In the genomic region with DNA sequence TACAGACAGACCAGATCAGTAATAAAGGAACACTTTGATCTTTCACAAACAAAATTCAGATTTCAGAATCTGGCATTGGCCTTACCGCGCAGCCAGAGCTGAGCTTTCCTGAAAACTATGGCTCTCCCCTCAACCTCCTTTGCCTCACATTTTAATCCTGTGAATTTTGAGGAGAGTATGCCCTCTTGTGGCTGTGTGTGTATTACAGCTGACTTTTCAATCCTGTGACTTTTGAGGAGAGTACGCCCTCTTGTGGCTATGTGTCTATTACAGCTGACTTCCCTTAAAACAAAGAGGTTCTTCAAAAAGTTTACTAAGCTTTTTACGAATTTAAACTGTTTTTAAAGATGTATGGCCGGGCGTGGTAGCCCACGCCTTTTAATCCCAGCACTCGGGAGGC, we compare ENCODE assay signal across 9 mouse cellular contexts. TPM values are rescaled to one million over a fixed set of nuclear protein-coding genes. Genes with fewer than 3 reads are reported as not detected.
A peak's percentile ranks its signal among the peaks of the same experiment; 100 is the strongest.
DNase-seq lines count a peak whose midpoint lies in the region; ATAC-seq and TF ChIP-seq lines count a peak whose summit lies in the region.
"Had no signal": no experiment of that assay in that cellular context is flagged by ENCODE, and none has a peak within 500 bp of the region (broad histone marks: within the 10 kb centered on the region; RNA-seq: fewer than 3 reads in every experiment).

No protein-coding gene starts in this region.

- no peaks in the 10 kb centered on the region for H3K9me3 ChIP-seq in forebrain, embryonic 13.5 days (replicated peaks)
- H3K9me3 ChIP-seq in forebrain, embryonic 12.5 days: no peaks in the 10 kb centered on the region
- H3K9me3 ChIP-seq in heart, embryonic 10.5 days: no peaks in the 10 kb centered on the region
- H3K9me3 ChIP-seq: neural tube, embryonic 13.5 days had no signal

- no peak overlapping the region for H3K4me2 ChIP-seq in forebrain, embryonic 13.5 days
- no peak overlapping the region for H3K4me2 ChIP-seq in forebrain, embryonic 12.5 days
- H3K4me2 ChIP-seq: neural tube, embryonic 13.5 days had no signal

- no peak overlapping the region for H3K9ac ChIP-seq in forebrain, embryonic 13.5 days
- H3K9ac ChIP-seq in forebrain, embryonic 12.5 days: no peak overlapping the region
- H3K9ac ChIP-seq: neural tube, embryonic 13.5 days had no signal

- no peaks in the 10 kb centered on the region for H3K27me3 ChIP-seq in forebrain, embryonic 13.5 days
- no peaks in the 10 kb centered on the region for H3K27me3 ChIP-seq in forebrain, embryonic 12.5 days
- H3K27me3 ChIP-seq in heart, embryonic 10.5 days (ENCODE audit: insufficient read depth, poor library complexity, severe bottlenecking): no peaks in the 10 kb centered on the region
- H3K27me3 ChIP-seq in small intestine, adult 2 months (ENCODE audit: control insufficient read depth, insufficient read depth, low read length): no peaks in the 10 kb centered on the region
- H3K27me3 ChIP-seq: neural tube, embryonic 13.5 days had no signal

- no peak overlapping the region for H3K4me3 ChIP-seq in forebrain, embryonic 13.5 days
- H3K4me3 ChIP-seq in forebrain, embryonic 12.5 days (replicated peaks): no peak overlapping the region
- no peak overlapping the region for H3K4me3 ChIP-seq in cortical plate, adult 2 months (ENCODE audit: insufficient read depth, low read length)
- no peak overlapping the region for H3K4me3 ChIP-seq in heart, embryonic 10.5 days
- H3K4me3 ChIP-seq in small intestine, adult 2 months (ENCODE audit: low read depth, low read length): no peak overlapping the region
- H3K4me3 ChIP-seq: neural tube, embryonic 13.5 days had no signal

- no peak for TF ChIP-seq POLR2A in cortical plate, adult 2 months (IDR thresholded peaks at IDR 0.05; ENCODE audit: extremely low read depth, insufficient read depth, low read length)
- no peak for TF ChIP-seq POLR2A in small intestine, adult 2 months (IDR thresholded peaks at IDR 0.05; ENCODE audit: low read depth, low read length)

- 11% methylated on average over 8 of the region's 8 CpGs for WGBS in forebrain, embryonic 13.5 days
- 13% methylated on average over 8 of the region's 8 CpGs for WGBS in forebrain, embryonic 12.5 days
- WGBS in heart, embryonic 10.5 days: 9% methylated on average over 8 of the region's 8 CpGs
- whole genome bisulfite sequencing in small intestine, adult 2 months: 5% methylated on average over 8 of the region's 8 CpGs

- DNase-seq in adrenal gland, adult (ENCODE audit: inconsistent age in 2 of 2, low spot score in 1 of 2): peak; percentile 78 to 96
- DNase-seq in heart, embryonic 10.5 days (ENCODE audit: low spot score): peak; percentile 87
- peak; percentile 71 to 87 for DNase-seq in layer of hippocampus, postnatal 25 days (ENCODE audit: extremely low spot score in 1 of 2, low spot score in 1 of 2)

- peak; percentile 91 for TF ChIP-seq CTCF in cortical plate, adult 2 months (IDR thresholded peaks at IDR 0.05; ENCODE audit: extremely low read depth, insufficient read depth, low read length)
- TF ChIP-seq CTCF in small intestine, adult 2 months (IDR thresholded peaks at IDR 0.05; ENCODE audit: extremely low read depth, insufficient read length, insufficient replicate concordance, low read depth, low read length): peak; percentile 56; the same call in 1 of the 2 replicates

- no peak overlapping the region for H3K27ac ChIP-seq in forebrain, embryonic 13.5 days
- H3K27ac ChIP-seq in forebrain, embryonic 12.5 days: no peak overlapping the region
- H3K27ac ChIP-seq in cortical plate, adult 2 months (ENCODE audit: insufficient read depth, low read length): no peak overlapping the region
- no peak overlapping the region for H3K27ac ChIP-seq in heart, embryonic 10.5 days
- H3K27ac ChIP-seq in small intestine, adult 2 months (ENCODE audit: insufficient read depth, low read depth, low read length): no peak overlapping the region
- H3K27ac ChIP-seq: neural tube, embryonic 13.5 days had no signal

- H3K4me1 ChIP-seq in forebrain, embryonic 13.5 days: peaks cover 5% of the 10 kb centered on the region
- H3K4me1 ChIP-seq in forebrain, embryonic 12.5 days: peaks cover 12% of the 10 kb centered on the region
- H3K4me1 ChIP-seq in cortical plate, adult 2 months (ENCODE audit: control insufficient read depth, insufficient read depth, low read length): no peaks in the 10 kb centered on the region
- peaks cover 21% of the 10 kb centered on the region for H3K4me1 ChIP-seq in heart, embryonic 10.5 days
- H3K4me1 ChIP-seq in small intestine, adult 2 months (ENCODE audit: control insufficient read depth, insufficient read depth, insufficient read length, low read length): no peaks in the 10 kb centered on the region
- H3K4me1 ChIP-seq: neural tube, embryonic 13.5 days had no signal

- H3K36me3 ChIP-seq in forebrain, embryonic 13.5 days (ENCODE audit: poor library complexity, severe bottlenecking): peaks cover 8% of the 10 kb centered on the region
- peaks cover 18% of the 10 kb centered on the region for H3K36me3 ChIP-seq in forebrain, embryonic 12.5 days (replicated peaks)
- peaks cover 14% of the 10 kb centered on the region for H3K36me3 ChIP-seq in heart, embryonic 10.5 days
- peaks cover 9% of the 10 kb centered on the region for H3K36me3 ChIP-seq in small intestine, adult 2 months (ENCODE audit: control insufficient read depth, insufficient read depth, low read length)

- peak; percentile 48; the same call in 1 of the 2 replicates for ATAC-seq in forebrain, embryonic 13.5 days
- ATAC-seq in forebrain, embryonic 12.5 days (ENCODE audit: low FRiP score): no peak
- ATAC-seq in megakaryocyte progenitor cell, adult 5-6 weeks (replicated peaks; ENCODE audit: poor library complexity): peak; percentile 99

RNA-seq across cellular contexts. Expression of a gene that starts 3.4 kb away (rescaled TPM):
- polyA plus RNA-seq in forebrain, embryonic 13.5 days (2015; fragmentation: Nextera tagmentation; extraction: Ambion mirVana): 0.12 and 0.18 TPM in 2 replicates
- 0.18 and 0.24 TPM in 2 replicates for polyA plus RNA-seq in forebrain, embryonic 12.5 days (2016; fragmentation: Nextera tagmentation; extraction: Ambion mirVana)
- polyA plus RNA-seq in cortical plate, adult 2 months (2012; rRNA removed): 0.61 and 0.79 TPM in 2 replicates
- polyA plus RNA-seq in heart, embryonic 10.5 days (2016; fragmentation: Nextera tagmentation; extraction: Ambion mirVana): 32.5 and 43.7 TPM in 2 replicates
- under 1 TPM; 0.37 to 0.70 TPM for total RNA-seq in layer of hippocampus, postnatal 25 days (2021)
- not detected in 2 replicates for total RNA-seq in megakaryocyte progenitor cell, adult 5-6 weeks (2015)
- not detected in 2 replicates for total RNA-seq in megakaryocyte progenitor cell, adult 5-6 weeks (2017)
- polyA plus RNA-seq in small intestine, adult 2 months (2012; rRNA removed): 20.6 and 28.7 TPM in 2 replicates

RNA-seq across cellular contexts. Expression of a gene that starts 23.3 kb away (rescaled TPM):
- polyA plus RNA-seq in forebrain, embryonic 13.5 days (2015; fragmentation: Nextera tagmentation; extraction: Ambion mirVana): 80.1 and 83.3 TPM in 2 replicates
- 74.5 and 77.0 TPM in 2 replicates for polyA plus RNA-seq in forebrain, embryonic 12.5 days (2016; fragmentation: Nextera tagmentation; extraction: Ambion mirVana)
- 22.2 and 23.4 TPM in 2 replicates for polyA plus RNA-seq in cortical plate, adult 2 months (2012; rRNA removed)
- 65.0 and 74.3 TPM in 2 replicates for polyA plus RNA-seq in heart, embryonic 10.5 days (2016; fragmentation: Nextera tagmentation; extraction: Ambion mirVana)
- 10 to 100 TPM; 20.4 to 21.5 TPM for total RNA-seq in layer of hippocampus, postnatal 25 days (2021)
- total RNA-seq in megakaryocyte progenitor cell, adult 5-6 weeks (2015): 87.4 and 102 TPM in 2 replicates
- 89.6 and 93.2 TPM in 2 replicates for total RNA-seq in megakaryocyte progenitor cell, adult 5-6 weeks (2017)
- polyA plus RNA-seq in small intestine, adult 2 months (2012; rRNA removed): 5.0 and 12.2 TPM in 2 replicates

RNA-seq across cellular contexts. Expression of a gene that starts 37.1 kb away (rescaled TPM):
- 79.5 and 82.0 TPM in 2 replicates for polyA plus RNA-seq in forebrain, embryonic 13.5 days (2015; fragmentation: Nextera tagmentation; extraction: Ambion mirVana)
- 54.7 and 56.5 TPM in 2 replicates for polyA plus RNA-seq in forebrain, embryonic 12.5 days (2016; fragmentation: Nextera tagmentation; extraction: Ambion mirVana)
- 96.6 and 99.8 TPM in 2 replicates for polyA plus RNA-seq in cortical plate, adult 2 months (2012; rRNA removed)
- polyA plus RNA-seq in heart, embryonic 10.5 days (2016; fragmentation: Nextera tagmentation; extraction: Ambion mirVana): 0.21 and 1.1 TPM in 2 replicates
- total RNA-seq in layer of hippocampus, postnatal 25 days (2021): 10 to 100 TPM; 64.5 to 74.6 TPM
- not detected in 2 replicates for total RNA-seq in megakaryocyte progenitor cell, adult 5-6 weeks (2015)
- total RNA-seq in megakaryocyte progenitor cell, adult 5-6 weeks (2017): not detected in 2 replicates
- 0.85 and 1.6 TPM in 2 replicates for polyA plus RNA-seq in small intestine, adult 2 months (2012; rRNA removed)

Comparison
In these comparisons a context has a peak if more than half of its experiments do, and no peak if none do; other contexts are left out.
1. RNA of a gene that starts 3.4 kb away (polyA plus RNA-seq): 32.5 to 43.7 TPM in heart, embryonic 10.5 days and 20.6 to 28.7 TPM in small intestine, adult 2 months; 0.61 to 0.79 TPM in cortical plate, adult 2 months, 0.18 to 0.24 TPM in forebrain, embryonic 12.5 days and 0.12 to 0.18 TPM in forebrain, embryonic 13.5 days; every median in the first group is over 10 times any median in the second.
2. RNA of a gene that starts 37.1 kb away (polyA plus RNA-seq): 96.6 to 99.8 TPM in cortical plate, adult 2 months, 79.5 to 82.0 TPM in forebrain, embryonic 13.5 days and 54.7 to 56.5 TPM in forebrain, embryonic 12.5 days; 0.85 to 1.6 TPM in small intestine, adult 2 months and 0.21 to 1.1 TPM in heart, embryonic 10.5 days; every median in the first group is over 10 times any median in the second.
3. Peak in every context shown above with its lines, with median percentiles within 50 percentile points of each other: DNase-seq.